Mouse (Mus musculus): Measurements from ENCODE around the gene Fut2. TPM values are rescaled to one million over a fixed set of nuclear protein-coding genes. Genes with fewer than 3 reads are reported as not detected.

Gene Fut2
- total and polyA plus RNA-seq, 2 experiments from 2014 or later, result 0.15 TPM; not detected in 1

DNA sequence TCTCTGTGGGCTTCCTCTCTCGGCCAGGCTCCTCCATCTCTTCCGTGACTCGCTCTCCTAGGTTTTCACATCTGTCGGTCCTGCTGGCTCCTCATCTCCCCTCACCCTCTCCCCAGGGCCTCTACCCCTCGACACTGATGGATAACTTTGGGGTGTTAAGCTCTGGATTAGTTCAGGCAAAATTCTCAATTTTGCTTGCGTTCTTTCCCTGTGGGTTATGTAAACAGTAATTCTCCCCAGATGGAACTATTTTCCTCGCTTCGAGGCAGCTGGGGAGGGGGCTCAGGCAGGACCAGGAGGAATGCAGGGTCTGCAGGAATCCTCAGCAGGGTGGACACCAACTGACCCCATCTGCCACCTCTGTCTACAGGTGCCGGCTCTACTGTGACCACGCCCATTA is 19.6 kb upstream of the Fut2 start:
- H3K9me3 ChIP-seq (ENCODE audit: low read length), result no peaks in the 10 kb centered on the region
- no peak overlapping the region for H3K4me2 ChIP-seq (ENCODE audit: low read depth, low read length)
- no peak for ATAC-seq
- TF ChIP-seq CTCF (IDR thresholded peaks at IDR 0.05; ENCODE audit: low read depth), result no peak
- H3K27ac ChIP-seq, result no peak overlapping the region
- H3K4me3 ChIP-seq (ENCODE audit: low read length), result no peak overlapping the region
- no peaks in the 10 kb centered on the region for H3K4me1 ChIP-seq (ENCODE audit: insufficient read depth, low read length)
- H3K9ac ChIP-seq (replicated peaks; ENCODE audit: low read length), result no peak overlapping the region
- H3K27me3 ChIP-seq (ENCODE audit: insufficient read depth, low read length), result no peaks in the 10 kb centered on the region
- 57% methylated on average over 10 of the region's 10 CpGs for WGBS
- no peak for DNase-seq (ENCODE audit: low spot score)
- H3K36me3 ChIP-seq (ENCODE audit: insufficient read depth, low read length), result no peaks in the 10 kb centered on the region

DNA sequence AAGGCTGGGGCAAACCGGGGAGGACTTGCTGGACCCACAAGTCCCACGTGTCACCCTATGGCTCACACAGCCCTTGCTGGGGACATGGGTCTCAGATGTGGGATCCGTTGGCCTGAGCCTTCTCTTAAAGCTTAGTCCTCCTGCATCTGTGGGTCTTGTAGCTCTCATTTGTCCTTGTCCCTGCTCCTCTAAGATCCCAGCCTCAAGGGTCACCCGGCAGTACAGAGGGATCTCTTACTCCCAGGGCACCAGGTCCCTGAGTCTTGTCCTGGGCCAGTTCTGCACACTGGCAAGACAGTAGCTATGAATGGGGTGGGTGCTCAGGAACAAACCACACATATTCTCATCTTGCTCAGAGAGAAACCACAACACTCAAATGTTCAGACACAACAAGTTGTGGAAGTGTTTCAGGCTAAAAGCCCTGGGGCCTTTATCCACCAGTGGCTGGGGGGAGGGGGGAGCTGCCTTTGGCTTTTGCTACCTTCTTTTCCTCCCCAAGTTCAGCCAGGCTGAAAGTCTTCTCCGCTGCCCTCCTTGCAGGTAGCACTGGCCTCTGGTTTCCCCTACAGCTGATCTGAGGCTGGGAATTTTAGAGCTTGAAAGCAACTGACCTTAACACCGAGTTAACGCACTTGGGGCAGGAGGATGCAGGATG is 17.3 kb upstream of the Fut2 start, which contains the start of gene Ntn5:
Gene Ntn5, plus strand, starts transcription at position 627 of the 655 bp plus-strand sequence.
- DNase-seq (ENCODE audit: low spot score) (no peak), ATAC-seq (no peak)
- Histone ChIP-seq H3K9me3 (ENCODE audit: low read length) (no peaks in the 10 kb centered on the region), H3K36me3 (ENCODE audit: insufficient read depth, low read length) (no peaks in the 10 kb centered on the region), H3K27ac (0 out of 2 replicates have a peak within 1 kb of the TSS, but pooled peaks have one; percentile 67), H3K4me3 (ENCODE audit: low read length) (no peak within 1 kb of the TSS), H3K27me3 (ENCODE audit: insufficient read depth, low read length) (no peaks in the 10 kb centered on the region), H3K4me2 (ENCODE audit: low read depth, low read length) (no peak within 1 kb of the TSS), H3K4me1 (ENCODE audit: insufficient read depth, low read length) (no peaks in the 10 kb centered on the region), H3K9ac (replicated peaks; ENCODE audit: low read length) (no peak within 1 kb of the TSS)
- WGBS, result 77% methylated on average over 7 of the region's 7 CpGs
- TF ChIP-seq CTCF (IDR thresholded peaks at IDR 0.05; ENCODE audit: low read depth), result no peak

DNA sequence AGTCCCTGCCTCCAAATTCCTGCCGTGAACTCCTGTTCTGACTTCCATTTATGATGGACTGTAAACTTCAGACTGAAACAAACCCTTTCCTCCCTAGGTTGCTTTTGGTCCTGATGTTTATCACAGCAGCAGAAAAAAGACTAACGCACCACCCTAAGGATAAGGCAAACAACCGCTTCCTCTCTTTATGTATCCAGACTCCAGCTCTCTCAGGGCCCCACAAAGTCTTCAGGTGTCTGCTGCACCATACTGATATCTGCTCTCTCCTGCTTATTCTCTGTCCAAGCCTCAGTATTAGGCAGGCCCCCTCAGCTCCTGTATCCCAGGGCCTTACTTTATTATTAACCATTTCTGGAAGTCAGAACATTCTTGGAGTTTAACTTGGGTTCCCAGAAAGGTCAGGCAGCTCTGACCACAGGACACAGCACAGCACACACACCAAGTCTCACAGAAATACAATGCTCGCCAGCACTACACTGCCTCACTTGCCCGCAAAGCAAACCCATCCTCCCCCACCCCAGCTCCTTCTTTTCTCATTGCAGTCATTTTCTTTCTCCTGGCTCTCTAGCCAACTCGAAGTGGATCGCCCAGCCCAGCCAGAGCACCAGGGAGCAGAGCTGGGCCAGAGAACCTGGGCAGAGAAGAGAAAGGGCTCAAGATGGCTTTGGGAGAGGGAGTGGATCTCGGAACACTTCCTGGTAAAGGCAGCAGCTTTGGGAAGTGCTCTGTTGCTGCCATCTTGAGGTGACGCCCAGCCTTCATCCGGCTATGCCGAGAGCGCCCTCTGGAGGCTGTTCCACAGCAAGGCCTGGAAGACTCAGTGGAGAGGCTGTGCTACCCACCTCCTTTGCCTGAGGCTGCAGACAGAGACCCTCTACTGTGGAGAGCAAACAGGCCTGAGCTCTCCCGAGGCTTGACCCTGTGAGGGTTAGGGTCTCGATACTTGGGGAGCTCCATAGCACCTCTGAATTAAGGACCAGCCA is 16.2 kb upstream of the Fut2 start:
- no peaks in the 10 kb centered on the region for H3K27me3 ChIP-seq (ENCODE audit: insufficient read depth, low read length)
- 29% methylated on average over 14 of the region's 14 CpGs for WGBS
- H3K4me3 ChIP-seq (ENCODE audit: low read length), result no peak overlapping the region
- H3K36me3 ChIP-seq (ENCODE audit: insufficient read depth, low read length), result no peaks in the 10 kb centered on the region
- peak; percentile 99 for TF ChIP-seq CTCF (IDR thresholded peaks at IDR 0.05; ENCODE audit: low read depth)
- H3K9ac ChIP-seq (replicated peaks; ENCODE audit: low read length), result 0 out of 2 replicates have a peak overlapping the region, but pooled peaks have one; percentile 3
- H3K4me2 ChIP-seq (ENCODE audit: low read depth, low read length), result 0 out of 2 replicates have a peak overlapping the region, but pooled peaks have one; percentile 6
- ATAC-seq (peak; percentile 79), DNase-seq (ENCODE audit: low spot score) (peak; percentile 95)
- H3K27ac ChIP-seq, result peak overlapping the region; percentile 67
- no peaks in the 10 kb centered on the region for H3K4me1 ChIP-seq (ENCODE audit: insufficient read depth, low read length)
- H3K9me3 ChIP-seq (ENCODE audit: low read length), result no peaks in the 10 kb centered on the region

DNA sequence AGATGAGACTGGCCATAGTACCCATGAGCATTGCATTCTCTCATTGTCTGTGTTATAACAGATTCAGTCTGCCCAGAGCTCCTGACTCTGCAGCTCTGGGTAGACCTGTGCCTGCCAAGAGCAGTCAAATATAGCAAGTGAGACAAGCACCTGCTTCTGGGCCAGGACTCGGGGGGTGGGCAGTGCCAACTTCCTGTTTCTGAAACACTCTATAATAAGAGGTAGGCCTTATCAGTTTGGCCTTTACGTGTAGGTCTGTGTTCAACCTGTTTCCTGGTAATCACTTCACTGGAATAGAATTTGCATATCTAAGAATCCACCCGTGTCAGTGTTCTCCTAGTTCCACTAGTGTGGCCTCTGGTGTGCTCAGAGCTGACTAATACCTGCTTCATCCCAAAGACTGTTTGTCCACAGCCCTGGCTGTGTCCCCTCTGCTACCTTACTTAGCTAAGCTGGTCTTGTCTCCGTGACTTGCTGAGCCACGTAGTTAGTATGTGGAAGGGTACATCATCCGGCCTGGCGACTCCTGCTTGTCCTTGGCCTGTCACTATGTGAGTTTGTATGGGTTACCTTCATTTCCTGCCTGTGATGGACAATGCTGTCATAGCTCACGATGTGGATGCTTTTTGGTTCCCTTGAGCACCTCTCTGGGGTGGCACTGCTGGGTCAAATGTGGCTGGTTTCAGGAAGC is 15.0 kb upstream of the Fut2 start:
- H3K4me2 ChIP-seq (ENCODE audit: low read depth, low read length), result no peak overlapping the region
- WGBS, result 86% methylated on average over 8 of the region's 8 CpGs
- H3K4me3 ChIP-seq (ENCODE audit: low read length), result no peak overlapping the region
- H3K36me3 ChIP-seq (ENCODE audit: insufficient read depth, low read length), result no peaks in the 10 kb centered on the region
- no peaks in the 10 kb centered on the region for H3K9me3 ChIP-seq (ENCODE audit: low read length)
- no peak overlapping the region for H3K9ac ChIP-seq (replicated peaks; ENCODE audit: low read length)
- no peaks in the 10 kb centered on the region for H3K4me1 ChIP-seq (ENCODE audit: insufficient read depth, low read length)
- DNase-seq (ENCODE audit: low spot score) (no peak), ATAC-seq (no peak)
- TF ChIP-seq CTCF (IDR thresholded peaks at IDR 0.05; ENCODE audit: low read depth), result no peak
- H3K27ac ChIP-seq, result no peak overlapping the region
- H3K27me3 ChIP-seq (ENCODE audit: insufficient read depth, low read length), result no peaks in the 10 kb centered on the region

DNA sequence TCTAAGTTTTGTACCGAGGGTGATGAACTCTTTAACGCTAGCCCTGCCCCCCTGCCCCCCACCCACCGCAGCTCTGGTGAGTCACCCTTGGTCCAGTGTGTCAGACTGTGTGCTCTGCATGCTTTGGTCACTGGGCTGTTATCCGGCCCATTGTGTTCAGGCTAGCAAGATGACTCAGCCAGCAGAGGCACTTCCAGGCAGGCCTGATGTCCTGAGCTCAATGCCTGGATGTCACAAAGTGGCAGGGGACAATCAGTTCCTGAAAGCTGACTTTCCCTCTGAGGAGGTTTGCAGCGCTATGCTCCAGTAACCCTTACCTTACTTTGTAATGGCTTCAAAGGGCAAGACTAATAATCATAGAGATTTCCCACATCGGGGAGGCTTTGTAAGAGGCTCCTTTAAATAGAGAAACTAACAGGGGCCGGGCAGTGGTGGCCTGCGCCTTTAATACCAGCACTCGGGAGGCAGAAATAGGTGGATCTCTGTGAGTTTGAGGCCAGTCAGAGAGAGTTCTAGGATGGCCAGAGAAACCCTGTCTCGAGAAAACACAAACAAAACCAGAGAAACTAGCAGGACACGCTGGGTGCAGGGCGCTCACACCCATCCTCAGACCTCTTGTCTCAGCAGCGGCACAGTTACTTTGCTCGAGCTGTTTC is 13.9 kb upstream of the Fut2 start:
- TF ChIP-seq CTCF (IDR thresholded peaks at IDR 0.05; ENCODE audit: low read depth), result no peak
- DNase-seq (ENCODE audit: low spot score) (no peak), ATAC-seq (no peak)
- Histone ChIP-seq H3K4me3 (ENCODE audit: low read length) (no peak overlapping the region), H3K27ac (no peak overlapping the region), H3K4me1 (ENCODE audit: insufficient read depth, low read length) (no peaks in the 10 kb centered on the region), H3K27me3 (ENCODE audit: insufficient read depth, low read length) (no peaks in the 10 kb centered on the region), H3K9me3 (ENCODE audit: low read length) (no peaks in the 10 kb centered on the region), H3K36me3 (ENCODE audit: insufficient read depth, low read length) (no peaks in the 10 kb centered on the region), H3K4me2 (ENCODE audit: low read depth, low read length) (no peak overlapping the region), H3K9ac (replicated peaks; ENCODE audit: low read length) (no peak overlapping the region)
- WGBS, result 64% methylated on average over 14 of the region's 14 CpGs

DNA sequence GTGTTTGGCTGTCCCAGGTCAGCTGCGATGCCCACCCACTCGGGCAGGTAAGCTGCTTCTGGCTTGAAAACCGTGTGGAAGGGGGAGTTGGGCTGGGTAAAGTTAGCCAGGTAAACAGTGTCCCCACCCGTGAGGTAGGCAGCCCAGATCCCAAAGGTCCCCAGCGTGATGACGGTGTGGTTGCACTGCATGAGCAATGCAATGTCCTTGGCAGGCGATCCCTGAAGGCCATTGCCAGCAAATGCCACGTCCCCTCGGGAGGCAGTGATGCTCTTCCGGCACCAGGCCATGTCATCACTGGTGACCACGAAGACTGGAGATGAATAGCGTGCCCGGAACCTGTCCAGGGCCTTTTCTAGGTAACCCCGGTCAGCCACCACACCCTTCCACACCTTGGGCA is 12.3 kb upstream of the Fut2 start:
- Histone ChIP-seq H3K9me3 (ENCODE audit: low read length) (no peaks in the 10 kb centered on the region), H3K27ac (no peak overlapping the region), H3K4me3 (ENCODE audit: low read length) (no peak overlapping the region), H3K36me3 (ENCODE audit: insufficient read depth, low read length) (no peaks in the 10 kb centered on the region), H3K9ac (replicated peaks; ENCODE audit: low read length) (no peak overlapping the region), H3K4me1 (ENCODE audit: insufficient read depth, low read length) (no peaks in the 10 kb centered on the region), H3K27me3 (ENCODE audit: insufficient read depth, low read length) (no peaks in the 10 kb centered on the region), H3K4me2 (ENCODE audit: low read depth, low read length) (no peak overlapping the region)
- 91% methylated on average over 14 of the region's 14 CpGs for WGBS
- TF ChIP-seq CTCF (IDR thresholded peaks at IDR 0.05; ENCODE audit: low read depth), result no peak
- DNase-seq (ENCODE audit: low spot score), result no peak
- no peak for ATAC-seq
